Mouse (Mus musculus): Measurements from ENCODE around the gene Cdh16. TPM values are rescaled to one million over a fixed set of nuclear protein-coding genes. Genes with fewer than 3 reads are reported as not detected.
A peak's percentile ranks its signal among the peaks of the same experiment; 100 is the strongest.

Cdh16 gene
- polyA plus RNA-seq, 1 experiment from 2014 or later, result 26.4 TPM

DNA sequence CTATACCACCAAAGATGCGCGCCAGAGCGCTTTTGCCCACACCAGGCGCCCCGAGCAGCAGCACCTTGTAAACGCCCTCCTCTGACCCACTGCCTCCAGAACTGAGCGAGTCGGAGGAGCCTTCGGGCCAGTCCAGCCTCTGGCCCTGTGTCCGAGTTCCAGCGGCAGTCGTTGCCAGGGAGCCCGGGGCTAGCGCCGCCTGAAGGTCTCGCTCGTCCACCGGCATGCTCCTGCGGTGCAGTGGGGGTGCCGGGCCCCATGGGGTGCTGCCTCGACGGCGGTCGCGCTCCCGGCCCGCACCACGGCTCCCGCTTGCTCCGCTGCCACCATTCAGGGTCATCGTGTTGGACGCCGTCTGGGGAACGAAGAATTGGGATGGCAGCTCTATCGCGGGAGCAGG is 6.4 kb upstream of the Cdh16 start:
- peak overlapping the region; percentile 93 to 98 for H3K27ac ChIP-seq (replicated peaks in 1 of 2; ENCODE audit: control insufficient read depth in 1 of 2, insufficient read depth in 1 of 2, low read depth in 2 of 2, low read length in 2 of 2)
- 2% methylated on average over 36 of the region's 36 CpGs for WGBS

DNA sequence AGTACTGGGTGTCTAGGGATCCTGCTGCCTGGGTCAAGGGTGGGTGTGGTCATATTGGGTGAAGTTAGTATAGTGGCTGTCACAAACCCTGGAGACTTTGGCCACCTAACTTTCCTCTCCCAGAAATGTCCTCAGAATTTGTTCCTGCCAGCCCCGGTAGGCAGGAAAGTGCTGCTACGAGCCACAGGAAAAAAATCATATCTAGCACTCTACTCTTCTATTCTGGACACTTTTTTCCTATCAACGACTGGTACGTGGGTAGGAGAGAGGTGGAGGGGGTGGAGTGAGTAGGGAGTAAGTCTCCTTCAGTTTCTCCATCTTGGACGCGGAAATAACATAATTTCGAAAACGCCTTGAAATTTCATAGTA is 5.9 kb upstream of the Cdh16 start:
- WGBS, result 7% methylated on average over 8 of the region's 8 CpGs
- H3K4me3 ChIP-seq (ENCODE audit: control insufficient read depth in 1 of 2, insufficient read depth in 1 of 2, low read depth in 1 of 2, low read length in 2 of 2), result peak overlapping the region; percentile 76 to 97
- no peak for ATAC-seq (ENCODE audit: insufficient number of reproducible peaks, insufficient read depth, low FRiP score, low read depth)
- peak overlapping the region; percentile 95 for H3K9ac ChIP-seq (ENCODE audit: low read length)
- peak overlapping the region; percentile 80 for H3K4me2 ChIP-seq (ENCODE audit: low read length)
- peaks cover 30 to 36% of the 10 kb centered on the region in 2 experiments for H3K4me1 ChIP-seq (ENCODE audit: control insufficient read depth in 2 of 2, insufficient read depth in 2 of 2, low read length in 2 of 2)
- peak overlapping the region; percentile 93 to 98 for H3K27ac ChIP-seq (replicated peaks in 1 of 2; ENCODE audit: control insufficient read depth in 1 of 2, insufficient read depth in 1 of 2, low read depth in 2 of 2, low read length in 2 of 2)
- no peaks in the 10 kb centered on the region for H3K27me3 ChIP-seq (ENCODE audit: control insufficient read depth, insufficient read depth, low read length)
- peaks cover 34% of the 10 kb centered on the region for H3K36me3 ChIP-seq (ENCODE audit: control insufficient read depth, insufficient read depth, low read length)
- no peaks in the 10 kb centered on the region for H3K9me3 ChIP-seq (ENCODE audit: control insufficient read depth, low read length)

More for the DNA sequence above, 6.4 kb upstream of the Cdh16 start:
- peaks cover 39% of the 10 kb centered on the region for H3K36me3 ChIP-seq (ENCODE audit: control insufficient read depth, insufficient read depth, low read length)
- ATAC-seq (ENCODE audit: insufficient number of reproducible peaks, insufficient read depth, low FRiP score, low read depth), result 0 out of 2 replicates have a peak, but pooled peaks have one; percentile 11
- peak overlapping the region; percentile 80 for H3K4me2 ChIP-seq (ENCODE audit: low read length)
- peak overlapping the region; percentile 95 for H3K9ac ChIP-seq (ENCODE audit: low read length)
- no peaks in the 10 kb centered on the region for H3K9me3 ChIP-seq (ENCODE audit: control insufficient read depth, low read length)
- no peaks in the 10 kb centered on the region for H3K27me3 ChIP-seq (ENCODE audit: control insufficient read depth, insufficient read depth, low read length)
- peak overlapping the region; percentile 76 to 97 for H3K4me3 ChIP-seq (ENCODE audit: control insufficient read depth in 1 of 2, insufficient read depth in 1 of 2, low read depth in 1 of 2, low read length in 2 of 2)
- H3K4me1 ChIP-seq (ENCODE audit: control insufficient read depth in 2 of 2, insufficient read depth in 2 of 2, low read length in 2 of 2), result peaks cover 30 to 34% of the 10 kb centered on the region in 2 experiments

DNA sequence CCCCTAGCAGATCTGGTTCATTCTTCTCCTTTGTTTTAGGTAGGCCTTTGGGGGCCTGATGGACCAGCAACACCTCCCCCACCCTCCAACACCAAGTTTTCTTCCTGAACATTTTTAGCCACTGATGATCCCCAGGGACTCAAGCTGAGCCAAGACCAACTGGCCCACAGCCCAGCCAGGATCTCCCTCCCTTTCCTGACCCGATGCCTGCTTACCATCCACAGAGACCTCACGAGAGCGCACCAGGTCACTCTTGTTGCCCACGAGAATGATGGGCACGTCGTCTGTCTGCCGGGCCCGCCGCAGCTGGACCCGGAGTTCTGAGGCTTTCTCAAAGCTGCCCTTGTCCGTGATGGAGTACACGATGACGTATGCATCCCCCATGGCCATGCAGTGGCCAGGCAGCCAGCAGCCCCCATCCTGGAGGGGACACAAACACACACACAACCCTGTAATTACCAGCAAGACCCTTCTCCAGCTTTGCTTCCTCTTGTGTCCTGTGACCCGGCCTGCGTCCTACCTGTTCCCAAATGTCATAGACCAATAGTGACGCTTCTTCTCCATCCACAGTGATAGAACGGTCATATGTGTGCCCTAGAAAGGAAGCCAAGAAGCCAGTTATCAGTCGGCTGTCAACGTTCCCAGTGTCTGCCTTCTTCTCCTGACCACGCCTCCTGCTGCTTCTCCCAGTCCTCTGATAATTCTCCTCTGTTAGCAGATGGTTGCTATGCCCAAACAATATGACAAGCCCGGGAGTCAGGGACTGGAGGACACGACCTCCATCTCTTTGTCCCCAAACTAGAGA is 5.3 kb upstream of the Cdh16 start:
- ATAC-seq (ENCODE audit: insufficient number of reproducible peaks, insufficient read depth, low FRiP score, low read depth), result peak; percentile 16; the same call in 1 of the 2 replicates

DNA sequence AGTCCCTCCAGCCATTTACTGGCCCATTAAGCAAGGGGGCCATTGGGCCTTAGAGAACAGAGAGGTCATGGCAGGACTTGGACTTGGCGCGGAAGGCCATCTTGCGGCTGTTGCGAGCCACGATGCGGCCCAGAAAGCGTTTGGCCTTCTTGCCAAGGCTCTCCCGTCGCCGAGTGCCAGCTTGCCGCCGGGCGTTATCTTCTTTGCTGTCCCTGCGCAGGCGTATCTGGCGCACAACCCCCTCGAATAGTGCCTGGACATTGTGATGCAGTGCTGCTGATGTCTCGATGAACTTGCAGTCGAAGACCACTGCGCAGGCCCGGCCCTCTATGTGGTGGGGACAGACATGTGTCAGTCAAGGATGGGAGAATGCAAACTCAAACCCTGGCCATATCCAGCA is 4.2 kb upstream of the Cdh16 start:
- peak overlapping the region; percentile 95 for H3K9ac ChIP-seq (ENCODE audit: low read length)
- peak overlapping the region; percentile 47 to 93 for H3K27ac ChIP-seq (replicated peaks in 1 of 2; ENCODE audit: control insufficient read depth in 1 of 2, insufficient read depth in 1 of 2, low read depth in 2 of 2, low read length in 2 of 2)
- no peaks in the 10 kb centered on the region for H3K9me3 ChIP-seq (ENCODE audit: control insufficient read depth, low read length)
- WGBS, result 85% methylated on average over 21 of the region's 21 CpGs
- no peaks in the 10 kb centered on the region for H3K27me3 ChIP-seq (ENCODE audit: control insufficient read depth, insufficient read depth, low read length)
- ATAC-seq (ENCODE audit: insufficient number of reproducible peaks, insufficient read depth, low FRiP score, low read depth), result no peak
- H3K4me1 ChIP-seq (ENCODE audit: control insufficient read depth in 2 of 2, insufficient read depth in 2 of 2, low read length in 2 of 2), result peaks cover 31 to 45% of the 10 kb centered on the region in 2 experiments
- H3K4me3 ChIP-seq (ENCODE audit: control insufficient read depth in 1 of 2, insufficient read depth in 1 of 2, low read depth in 1 of 2, low read length in 2 of 2), result peak overlapping the region; percentile 5 to 76; a peak in 3 of 4 replicates
- H3K4me2 ChIP-seq (ENCODE audit: low read length), result peak overlapping the region; percentile 80
- H3K36me3 ChIP-seq (ENCODE audit: control insufficient read depth, insufficient read depth, low read length), result peaks cover 26% of the 10 kb centered on the region

More for the DNA sequence above, 5.3 kb upstream of the Cdh16 start:
- Histone ChIP-seq H3K4me2 (ENCODE audit: low read length) (peak overlapping the region; percentile 80), H3K4me3 (ENCODE audit: control insufficient read depth in 1 of 2, insufficient read depth in 1 of 2, low read depth in 1 of 2, low read length in 2 of 2) (peak overlapping the region; percentile 76 to 97), H3K9ac (ENCODE audit: low read length) (peak overlapping the region; percentile 95), H3K36me3 (ENCODE audit: control insufficient read depth, insufficient read depth, low read length) (peaks cover 28% of the 10 kb centered on the region), H3K27ac (replicated peaks in 1 of 2; ENCODE audit: control insufficient read depth in 1 of 2, insufficient read depth in 1 of 2, low read depth in 2 of 2, low read length in 2 of 2) (peak overlapping the region; percentile 93 to 98), H3K27me3 (ENCODE audit: control insufficient read depth, insufficient read depth, low read length) (no peaks in the 10 kb centered on the region), H3K9me3 (ENCODE audit: control insufficient read depth, low read length) (no peaks in the 10 kb centered on the region), H3K4me1 (ENCODE audit: control insufficient read depth in 2 of 2, insufficient read depth in 2 of 2, low read length in 2 of 2) (peaks cover 35 to 42% of the 10 kb centered on the region in 2 experiments)
- WGBS, result 16% methylated on average over 22 of the region's 22 CpGs

DNA sequence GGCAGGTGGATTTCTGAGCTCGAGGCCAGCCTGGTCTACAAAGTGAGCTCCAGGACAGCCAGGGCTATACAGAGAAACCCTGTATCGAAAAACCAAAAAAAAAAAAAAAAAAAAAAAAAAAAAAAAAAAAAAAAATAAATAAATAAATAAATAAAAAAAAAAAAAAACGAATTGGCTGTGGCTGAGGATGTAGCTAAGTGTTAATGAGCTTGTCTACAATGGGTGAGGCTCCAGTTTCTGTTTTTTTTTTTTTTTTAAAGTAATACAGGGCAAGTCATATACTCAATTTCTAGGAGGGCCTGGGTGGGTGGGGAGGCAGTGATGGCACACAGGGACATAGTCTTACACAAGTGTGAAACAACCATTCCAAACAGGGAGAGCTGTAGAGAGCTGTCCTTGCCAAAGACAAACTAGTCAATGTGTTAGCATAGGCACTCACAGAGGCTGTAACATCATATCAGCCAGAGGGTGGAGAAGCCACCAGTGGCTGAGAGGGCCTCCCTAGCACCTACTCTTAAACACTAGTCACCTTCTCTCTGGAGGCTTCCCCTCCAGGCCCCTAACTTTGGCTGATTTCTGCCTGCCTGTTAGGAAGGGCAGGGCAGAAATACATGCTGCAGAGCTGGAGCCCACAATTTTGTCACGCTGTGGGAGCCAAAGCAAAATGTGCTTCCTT is 3.0 kb upstream of the Cdh16 start:
- no peak overlapping the region for H3K4me3 ChIP-seq (ENCODE audit: control insufficient read depth in 1 of 2, insufficient read depth in 1 of 2, low read depth in 1 of 2, low read length in 2 of 2)
- H3K36me3 ChIP-seq (ENCODE audit: control insufficient read depth, insufficient read depth, low read length), result peaks cover 26% of the 10 kb centered on the region
- H3K4me2 ChIP-seq (ENCODE audit: low read length), result no peak overlapping the region; the same call in 1 of the 2 replicates
- 67% methylated on average over 4 of the region's 4 CpGs for WGBS
- ATAC-seq (ENCODE audit: insufficient number of reproducible peaks, insufficient read depth, low FRiP score, low read depth), result no peak
- no peaks in the 10 kb centered on the region for H3K9me3 ChIP-seq (ENCODE audit: control insufficient read depth, low read length)
- peak overlapping the region; percentile 95 for H3K9ac ChIP-seq (ENCODE audit: low read length)
- H3K27me3 ChIP-seq (ENCODE audit: control insufficient read depth, insufficient read depth, low read length), result no peaks in the 10 kb centered on the region
- H3K27ac ChIP-seq (replicated peaks in 1 of 2; ENCODE audit: control insufficient read depth in 1 of 2, insufficient read depth in 1 of 2, low read depth in 2 of 2, low read length in 2 of 2), result peak overlapping the region; percentile 72 to 93
- H3K4me1 ChIP-seq (ENCODE audit: control insufficient read depth in 2 of 2, insufficient read depth in 2 of 2, low read length in 2 of 2), result peaks cover 22 to 35% of the 10 kb centered on the region in 2 experiments

DNA sequence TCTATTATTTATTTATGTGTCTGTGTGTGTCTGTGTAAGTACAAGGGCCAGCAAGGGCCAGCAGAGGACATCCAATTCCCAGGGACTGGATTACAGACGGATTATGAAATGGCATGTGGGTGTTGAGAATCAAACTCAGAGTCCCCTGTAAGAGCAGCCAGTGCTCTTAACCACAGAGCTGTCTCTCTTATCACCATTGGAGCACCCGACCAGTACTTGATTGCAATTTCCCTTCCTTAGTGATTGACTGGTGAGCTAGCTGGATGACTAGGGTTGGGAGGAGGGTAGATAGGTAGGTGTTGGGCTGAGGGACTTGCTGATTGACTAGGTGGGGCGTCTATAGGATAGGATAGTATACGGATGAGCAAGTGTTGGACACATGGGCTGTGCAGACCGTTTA is 3.4 kb downstream of the Cdh16 start:
- no peak overlapping the region for H3K27ac ChIP-seq (replicated peaks in 1 of 2; ENCODE audit: control insufficient read depth in 1 of 2, insufficient read depth in 1 of 2, low read depth in 2 of 2, low read length in 2 of 2)
- no peaks in the 10 kb centered on the region for H3K27me3 ChIP-seq (ENCODE audit: control insufficient read depth, insufficient read depth, low read length)
- H3K4me2 ChIP-seq (ENCODE audit: low read length), result no peak overlapping the region
- H3K36me3 ChIP-seq (ENCODE audit: control insufficient read depth, insufficient read depth, low read length), result no peaks in the 10 kb centered on the region
- H3K4me1 ChIP-seq (ENCODE audit: control insufficient read depth in 2 of 2, insufficient read depth in 2 of 2, low read length in 2 of 2), result peaks cover 4 to 13% of the 10 kb centered on the region in 2 experiments; a peak in 3 of 4 replicates
- WGBS, result 61% methylated on average over 5 of the region's 5 CpGs
- H3K4me3 ChIP-seq (ENCODE audit: control insufficient read depth in 1 of 2, insufficient read depth in 1 of 2, low read depth in 1 of 2, low read length in 2 of 2), result no peak overlapping the region
- no peak overlapping the region for H3K9ac ChIP-seq (ENCODE audit: low read length)
- no peaks in the 10 kb centered on the region for H3K9me3 ChIP-seq (ENCODE audit: control insufficient read depth, low read length)
- no peak for ATAC-seq (ENCODE audit: insufficient number of reproducible peaks, insufficient read depth, low FRiP score, low read depth)

DNA sequence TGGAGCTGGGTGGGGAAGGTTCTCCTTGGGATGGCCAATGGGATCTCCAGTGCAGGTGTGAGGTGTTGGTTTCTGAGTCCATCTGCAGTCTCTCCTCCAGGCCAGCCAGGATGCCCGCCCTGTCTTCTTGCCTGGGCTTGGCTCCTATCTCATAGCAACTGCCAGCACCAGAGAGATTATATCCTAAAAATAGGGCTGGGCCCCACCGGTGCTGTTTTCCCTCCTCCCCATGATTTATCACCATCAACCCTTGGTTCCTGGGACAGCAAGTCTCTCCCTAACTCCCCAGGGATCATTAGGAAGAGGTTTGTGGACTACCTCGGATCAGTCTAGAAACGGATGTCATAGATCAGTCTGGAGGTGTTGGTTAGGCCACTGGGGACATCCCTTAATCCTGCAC is 11.1 kb downstream of the Cdh16 start:
- H3K27me3 ChIP-seq (ENCODE audit: control insufficient read depth, insufficient read depth, low read length), result no peaks in the 10 kb centered on the region
- no peak overlapping the region for H3K9ac ChIP-seq (ENCODE audit: low read length)
- 11% methylated on average over 4 of the region's 4 CpGs for WGBS
- no peak for ATAC-seq (ENCODE audit: insufficient number of reproducible peaks, insufficient read depth, low FRiP score, low read depth)
- no peak overlapping the region for H3K4me3 ChIP-seq (ENCODE audit: control insufficient read depth in 1 of 2, insufficient read depth in 1 of 2, low read depth in 1 of 2, low read length in 2 of 2)
- H3K9me3 ChIP-seq (ENCODE audit: control insufficient read depth, low read length), result no peaks in the 10 kb centered on the region
- peak overlapping the region; percentile 95 to 99 for H3K27ac ChIP-seq (replicated peaks in 1 of 2; ENCODE audit: control insufficient read depth in 1 of 2, insufficient read depth in 1 of 2, low read depth in 2 of 2, low read length in 2 of 2)
- H3K36me3 ChIP-seq (ENCODE audit: control insufficient read depth, insufficient read depth, low read length), result no peaks in the 10 kb centered on the region
- peaks cover 43 to 56% of the 10 kb centered on the region in 2 experiments for H3K4me1 ChIP-seq (ENCODE audit: control insufficient read depth in 2 of 2, insufficient read depth in 2 of 2, low read length in 2 of 2)
- H3K4me2 ChIP-seq (ENCODE audit: low read length), result peak overlapping the region; percentile 41; the same call in 1 of the 2 replicates
